19 mouse cellular contexts compared by ENCODE assay signal in the genomic region with DNA sequence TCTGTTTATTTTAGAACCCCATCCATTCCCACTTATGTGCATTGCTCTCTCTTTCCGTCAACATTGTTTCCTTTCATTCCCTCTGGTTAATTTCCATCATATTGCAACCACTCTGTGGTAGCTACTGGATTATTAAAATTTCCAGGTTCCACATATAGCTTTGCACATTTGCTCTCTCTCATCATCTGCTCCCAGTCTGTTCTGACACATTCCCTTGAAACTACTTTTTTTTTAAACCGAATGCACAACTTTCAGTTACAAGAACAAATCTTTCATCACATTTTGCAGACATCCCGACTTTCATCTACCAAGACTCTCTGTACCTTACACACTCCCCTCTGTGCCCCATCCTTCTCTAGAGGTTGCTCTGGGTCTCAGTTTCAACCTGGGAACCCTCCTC. TPM values are rescaled to one million over a fixed set of nuclear protein-coding genes. Genes with fewer than 3 reads are reported as not detected.
"Had no signal": no experiment of that assay in that cellular context is flagged by ENCODE, and none has a peak within 500 bp of the region (broad histone marks: within the 10 kb centered on the region; RNA-seq: fewer than 3 reads in every experiment).

No protein-coding gene starts in this region.

- H3K36me3 ChIP-seq: midbrain, embryonic 10.5 days; midbrain, embryonic 12.5 days; neural tube, embryonic 13.5 days; neural tube, embryonic 15.5 days had no signal

- ATAC-seq: midbrain, embryonic 16.5 days had no signal

- H3K4me1 ChIP-seq: midbrain, embryonic 10.5 days; midbrain, embryonic 12.5 days; neural tube, embryonic 15.5 days had no signal

- H3K27me3 ChIP-seq: midbrain, embryonic 12.5 days; neural tube, embryonic 13.5 days; neural tube, embryonic 15.5 days had no signal

- H3K9me3 ChIP-seq: midbrain, embryonic 10.5 days; midbrain, embryonic 12.5 days; neural tube, embryonic 13.5 days; neural tube, embryonic 15.5 days had no signal

- H3K27ac ChIP-seq: midbrain, embryonic 10.5 days; midbrain, embryonic 12.5 days; neural tube, embryonic 13.5 days; neural tube, embryonic 15.5 days had no signal

- H3K4me3 ChIP-seq: midbrain, embryonic 10.5 days; midbrain, embryonic 12.5 days; myocyte; neural tube, embryonic 13.5 days; neural tube, embryonic 15.5 days had no signal

- DNase-seq: lung, adult 18-20 months; lung, postnatal 10 days; lung, postnatal 4 days; midbrain, embryonic 14.5 days; retina, postnatal 1 day; right cerebral cortex, adult 18-20 months; right cerebral cortex, postnatal 25 days; right cerebral cortex, postnatal 4 days; spleen, adult 18-20 months; thymus, adult 18-20 months; thymus, postnatal 14 days; thymus, postnatal 36 days had no signal

RNA-seq across cellular contexts. Expression of a gene that starts 13.9 kb away (rescaled TPM):
- total RNA-seq: megakaryocyte-erythroid progenitor cell, adult 5-6 weeks had no signal
